Mouse (Mus musculus): ENCODE results near the gene Uso1. TPM values are rescaled to one million over a fixed set of nuclear protein-coding genes. Genes with fewer than 3 reads are reported as not detected.
A peak's percentile ranks its signal among the peaks of the same experiment; 100 is the strongest.

Gene Uso1
- polyA plus RNA-seq, 2 experiments = 14.3 to 18.6 TPM

DNA sequence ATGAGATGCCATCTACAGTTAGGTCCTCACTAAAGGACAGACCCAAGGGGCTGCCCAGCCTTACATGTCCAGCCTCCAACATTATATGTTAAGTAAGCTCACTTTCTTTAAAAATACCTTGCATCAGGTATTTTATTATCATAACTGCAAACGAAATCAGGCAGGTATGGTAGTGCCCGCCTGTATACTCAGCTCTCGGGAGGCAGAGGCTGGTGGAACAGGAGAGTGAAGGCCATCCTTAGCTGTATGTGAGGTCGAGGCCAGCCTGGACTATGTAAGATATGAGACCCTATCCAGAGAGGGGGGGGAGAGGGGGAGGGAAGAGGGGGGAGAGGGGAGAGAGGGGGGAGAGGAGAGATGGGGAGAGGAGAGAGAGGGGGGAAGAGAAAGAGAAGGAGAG is 95.6 kb downstream of the Uso1 start:
- TF ChIP-seq CTCF (IDR thresholded peaks at IDR 0.05; ENCODE audit: low read depth) (no peak), EP300 (IDR thresholded peaks at IDR 0.05; ENCODE audit: low read depth) (no peak)
- no peak for DNase-seq (ENCODE audit: low read depth in 3 of 3, low spot score in 3 of 3)
- H3K4me2 ChIP-seq (ENCODE audit: low read depth) = no peak overlapping the region

DNA sequence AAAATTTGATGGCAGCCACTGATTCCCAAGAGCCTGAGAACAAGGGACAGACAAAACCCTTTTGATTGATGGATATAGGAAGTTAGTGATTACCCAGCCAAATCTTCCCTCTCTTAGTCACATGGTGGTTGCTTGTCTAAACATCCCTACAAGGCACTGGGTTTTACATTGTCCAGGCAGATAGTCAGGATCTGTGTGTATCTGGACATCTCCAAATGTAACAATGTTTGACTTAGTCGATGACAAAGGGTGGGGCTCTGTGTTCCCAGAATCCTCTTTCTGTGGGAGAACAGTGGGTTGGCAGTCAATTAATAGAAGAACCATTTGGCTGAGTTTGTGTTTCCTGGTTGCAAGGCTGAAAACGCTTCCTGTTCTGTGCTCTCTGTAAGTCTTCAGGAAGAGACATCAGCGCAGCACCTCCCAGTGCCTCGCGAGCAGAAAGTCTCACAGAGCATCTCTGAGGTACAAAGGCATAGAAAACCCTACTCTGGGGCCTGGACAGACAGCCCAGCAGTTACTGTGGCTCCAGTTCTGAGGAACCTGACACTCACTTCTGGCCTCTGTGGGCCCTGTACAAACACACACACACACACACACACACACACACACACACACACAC is 97.3 kb downstream of the Uso1 start:
- no peak for TF ChIP-seq CTCF (IDR thresholded peaks at IDR 0.05; ENCODE audit: low read depth)
- TF ChIP-seq EP300 (IDR thresholded peaks at IDR 0.05; ENCODE audit: low read depth) = no peak
- no peaks in the 10 kb centered on the region; the same call in 1 of the 2 replicates for H3K27me3 ChIP-seq (ENCODE audit: control insufficient read depth, insufficient read depth, low read length)
- H3K27ac ChIP-seq = no peak overlapping the region
- no peaks in the 10 kb centered on the region for H3K36me3 ChIP-seq (replicated peaks; ENCODE audit: control insufficient read depth, insufficient read depth, low read depth)
- no peaks in the 10 kb centered on the region for H3K4me1 ChIP-seq (replicated peaks; ENCODE audit: control insufficient read depth in 2 of 2, insufficient read depth in 2 of 2, low read length in 1 of 2)
- H3K4me3 ChIP-seq (ENCODE audit: insufficient read depth in 1 of 2, low read depth in 2 of 2, low read length in 2 of 2) = no peak overlapping the region
- no peak overlapping the region for H3K9ac ChIP-seq (replicated peaks)
- ATAC-seq (ENCODE audit: insufficient read depth) (no peak), DNase-seq (ENCODE audit: low read depth in 3 of 3, low spot score in 3 of 3) (no peak)
- WGBS (ENCODE audit: insufficient replicate concordance) = 8% methylated on average over 5 of the region's 5 CpGs
- no peaks in the 10 kb centered on the region for H3K9me3 ChIP-seq (ENCODE audit: control insufficient read depth, low read length)
- H3K4me2 ChIP-seq (ENCODE audit: low read depth) = no peak overlapping the region

More for the DNA sequence above, 95.6 kb downstream of the Uso1 start:
- no peak overlapping the region for H3K9ac ChIP-seq (replicated peaks)
- no peak overlapping the region for H3K27ac ChIP-seq
- no peak overlapping the region for H3K4me3 ChIP-seq (ENCODE audit: insufficient read depth in 1 of 2, low read depth in 2 of 2, low read length in 2 of 2)
- no peaks in the 10 kb centered on the region for H3K36me3 ChIP-seq (replicated peaks; ENCODE audit: control insufficient read depth, insufficient read depth, low read depth)
- WGBS (ENCODE audit: insufficient replicate concordance) = 47% methylated on average over 4 of the region's 4 CpGs
- no peaks in the 10 kb centered on the region; the same call in 1 of the 2 replicates for H3K27me3 ChIP-seq (ENCODE audit: control insufficient read depth, insufficient read depth, low read length)
- ATAC-seq (ENCODE audit: insufficient read depth) = no peak
- H3K9me3 ChIP-seq (ENCODE audit: control insufficient read depth, low read length) = no peaks in the 10 kb centered on the region
- H3K4me1 ChIP-seq (replicated peaks; ENCODE audit: control insufficient read depth in 2 of 2, insufficient read depth in 2 of 2, low read length in 1 of 2) = no peaks in the 10 kb centered on the region

DNA sequence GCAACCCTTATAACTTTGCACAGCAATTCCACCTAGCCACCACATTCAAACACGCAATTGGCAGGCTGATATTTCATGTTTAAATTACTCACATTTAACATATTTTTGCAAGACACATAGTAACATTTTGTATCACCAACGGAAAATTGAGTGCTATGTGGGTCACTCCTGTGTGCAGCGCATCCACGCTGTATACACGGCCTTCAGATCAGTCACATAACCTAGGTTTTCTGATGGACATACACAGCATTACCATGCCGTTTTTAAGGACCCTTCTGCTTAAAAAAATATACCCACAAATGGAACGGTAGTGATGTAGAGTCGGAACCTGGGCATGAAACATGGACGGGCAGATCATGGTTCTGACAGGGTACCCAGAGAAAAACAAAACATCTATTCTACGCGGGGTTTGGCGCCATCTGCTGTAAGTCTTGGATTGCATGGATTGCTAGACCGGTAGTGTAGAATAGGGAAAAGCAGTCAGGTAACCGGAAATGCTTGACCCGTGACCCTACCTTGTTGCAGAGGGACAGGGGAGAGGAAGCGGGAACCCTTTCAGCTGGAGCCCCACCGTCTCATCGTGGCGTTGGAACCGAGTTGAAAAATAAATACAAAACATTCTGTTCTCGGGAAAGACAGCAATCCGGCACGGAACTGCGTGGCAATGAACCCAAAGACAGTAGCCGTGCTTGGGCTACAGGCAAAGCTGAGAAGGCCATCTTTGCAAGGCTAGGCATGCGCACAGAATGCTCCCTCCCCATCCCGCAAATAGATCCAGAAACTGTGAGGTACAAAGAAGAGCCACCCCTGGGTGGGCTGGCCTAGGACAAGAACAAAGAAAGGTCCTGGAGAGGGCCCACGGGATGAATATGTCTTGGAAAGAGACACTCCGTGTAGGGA is 101.8 kb downstream of the Uso1 start:
- H3K27me3 ChIP-seq (ENCODE audit: control insufficient read depth, insufficient read depth, low read length) = no peaks in the 10 kb centered on the region
- TF ChIP-seq CTCF (IDR thresholded peaks at IDR 0.05; ENCODE audit: low read depth) (peak; percentile 70), EP300 (IDR thresholded peaks at IDR 0.05; ENCODE audit: low read depth) (no peak)
- no peak overlapping the region; the same call in 1 of the 2 replicates for H3K4me2 ChIP-seq (ENCODE audit: low read depth)

DNA sequence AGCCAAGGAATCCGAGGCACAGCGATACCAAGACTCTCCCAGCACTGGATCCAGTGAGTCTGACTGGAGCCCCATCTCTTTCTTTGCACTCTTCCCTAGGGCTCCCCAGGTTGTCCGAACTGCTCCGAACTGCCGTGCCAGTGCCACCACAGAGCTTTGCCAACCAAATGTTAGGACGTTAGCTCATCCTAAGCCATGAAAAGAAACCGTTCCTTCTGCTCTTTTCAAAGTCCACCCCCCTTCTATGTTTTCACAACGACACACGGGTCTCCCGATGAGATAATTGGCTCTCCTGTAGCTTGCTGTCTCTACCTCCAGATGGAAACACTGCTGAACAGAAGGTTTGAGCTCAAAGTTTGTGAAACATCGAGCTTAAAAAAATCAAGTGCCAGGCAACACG is 103.0 kb downstream of the Uso1 start:
- no peaks in the 10 kb centered on the region for H3K27me3 ChIP-seq (ENCODE audit: control insufficient read depth, insufficient read depth, low read length)
- H3K27ac ChIP-seq = no peak overlapping the region
- H3K36me3 ChIP-seq (replicated peaks; ENCODE audit: control insufficient read depth, insufficient read depth, low read depth) = no peaks in the 10 kb centered on the region
- WGBS (ENCODE audit: insufficient replicate concordance) = 69% methylated on average over 12 of the region's 12 CpGs
- no peaks in the 10 kb centered on the region for H3K9me3 ChIP-seq (ENCODE audit: control insufficient read depth, low read length)
- ATAC-seq (ENCODE audit: insufficient read depth) (no peak), DNase-seq (ENCODE audit: low read depth in 3 of 3, low spot score in 3 of 3) (no peak)
- no peak overlapping the region for H3K9ac ChIP-seq (replicated peaks)
- no peaks in the 10 kb centered on the region for H3K4me1 ChIP-seq (replicated peaks; ENCODE audit: control insufficient read depth in 2 of 2, insufficient read depth in 2 of 2, low read length in 1 of 2)
- no peak overlapping the region for H3K4me2 ChIP-seq (ENCODE audit: low read depth)
- TF ChIP-seq EP300 (IDR thresholded peaks at IDR 0.05; ENCODE audit: low read depth) = no peak
- TF ChIP-seq CTCF (IDR thresholded peaks at IDR 0.05; ENCODE audit: low read depth) = no peak
- H3K4me3 ChIP-seq (ENCODE audit: insufficient read depth in 1 of 2, low read depth in 2 of 2, low read length in 2 of 2) = no peak overlapping the region

More for the DNA sequence above, 101.8 kb downstream of the Uso1 start:
- Histone ChIP-seq H3K9ac (replicated peaks) (no peak overlapping the region), H3K9me3 (ENCODE audit: control insufficient read depth, low read length) (no peaks in the 10 kb centered on the region), H3K4me3 (ENCODE audit: insufficient read depth in 1 of 2, low read depth in 2 of 2, low read length in 2 of 2) (no peak overlapping the region), H3K36me3 (replicated peaks; ENCODE audit: control insufficient read depth, insufficient read depth, low read depth) (no peaks in the 10 kb centered on the region), H3K4me1 (replicated peaks; ENCODE audit: control insufficient read depth in 2 of 2, insufficient read depth in 2 of 2, low read length in 1 of 2) (no peaks in the 10 kb centered on the region), H3K27ac (no peak overlapping the region)
- 34% methylated on average over 29 of the region's 29 CpGs for WGBS (ENCODE audit: insufficient replicate concordance)
- ATAC-seq (ENCODE audit: insufficient read depth) (no peak), DNase-seq (ENCODE audit: low read depth in 3 of 3, low spot score in 3 of 3) (peak in 1 of 3 experiments; percentile 19)

DNA sequence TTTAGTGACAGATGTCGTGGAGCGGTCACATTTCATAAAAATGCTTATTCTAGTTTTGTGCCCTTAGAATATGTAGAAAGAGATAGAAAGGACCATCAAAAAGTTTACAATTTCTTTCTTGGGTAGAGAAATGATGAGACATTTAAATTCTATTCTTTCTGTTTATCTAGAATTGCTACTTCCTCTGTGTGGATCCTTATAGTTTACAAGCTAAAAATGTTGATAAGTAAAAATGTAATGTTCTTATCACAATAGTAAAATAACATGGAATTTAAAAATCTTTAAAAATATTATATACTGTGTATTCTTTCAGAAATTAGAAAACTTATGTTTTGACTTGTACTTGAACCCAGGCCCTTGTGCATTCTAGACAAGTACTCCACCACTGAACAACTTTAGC is 107.2 kb downstream of the Uso1 start:
- no peaks in the 10 kb centered on the region for H3K36me3 ChIP-seq (replicated peaks; ENCODE audit: control insufficient read depth, insufficient read depth, low read depth)
- no peak overlapping the region for H3K27ac ChIP-seq
- H3K4me3 ChIP-seq (ENCODE audit: insufficient read depth in 1 of 2, low read depth in 2 of 2, low read length in 2 of 2) = no peak overlapping the region
- ATAC-seq (ENCODE audit: insufficient read depth) (no peak), DNase-seq (ENCODE audit: low read depth in 3 of 3, low spot score in 3 of 3) (no peak)
- H3K9me3 ChIP-seq (ENCODE audit: control insufficient read depth, low read length) = no peaks in the 10 kb centered on the region; the same call in 1 of the 2 replicates
- no peak overlapping the region for H3K4me2 ChIP-seq (ENCODE audit: low read depth)
- H3K4me1 ChIP-seq (replicated peaks; ENCODE audit: control insufficient read depth in 2 of 2, insufficient read depth in 2 of 2, low read length in 1 of 2) = no peaks in the 10 kb centered on the region
- TF ChIP-seq EP300 (IDR thresholded peaks at IDR 0.05; ENCODE audit: low read depth) (no peak), CTCF (IDR thresholded peaks at IDR 0.05; ENCODE audit: low read depth) (no peak)
- 77% methylated on average over 2 of the region's 2 CpGs for WGBS (ENCODE audit: insufficient replicate concordance)
- no peaks in the 10 kb centered on the region for H3K27me3 ChIP-seq (ENCODE audit: control insufficient read depth, insufficient read depth, low read length)
- H3K9ac ChIP-seq (replicated peaks) = no peak overlapping the region
